Comparison of ENCODE assay signal across 8 mouse cellular contexts in genomic region chr8:123064072-123064471, GRCm38 (mm10). TPM values are rescaled to one million over a fixed set of nuclear protein-coding genes. Genes with fewer than 3 reads are reported as not detected.
A peak's percentile ranks its signal among the peaks of the same experiment; 100 is the strongest.
DNase-seq lines count a peak whose midpoint lies in the region; ATAC-seq and TF ChIP-seq lines count a peak whose summit lies in the region.

No protein-coding gene starts in this region.

- H3K4me3 ChIP-seq in heart, adult 2 months, result no peak overlapping the region
- H3K4me3 ChIP-seq in ES-Bruce4 (ENCODE audit: low read depth, low read length), result no peak overlapping the region
- peak overlapping the region; percentile 80 for H3K4me3 ChIP-seq in hindbrain, embryonic 10.5 days
- H3K4me3 ChIP-seq in liver, postnatal 0 days (ENCODE audit: low read depth, low read length), result peak overlapping the region; percentile 98

- DNase-seq in heart, adult 2 months, result no peak
- no peak for DNase-seq in heart, adult 8-10 months (ENCODE audit: low spot score)
- no peak for DNase-seq in hindbrain, embryonic 10.5 days (ENCODE audit: low spot score)
- no peak for DNase-seq in liver, postnatal 0 days
- DNase-seq in right cerebral cortex, postnatal 4 days, result no peak
- no peak for DNase-seq in cerebellum, postnatal 14 days

- H3K27me3 ChIP-seq in heart, adult 2 months (ENCODE audit: control insufficient read depth, insufficient read depth, low read length), result no peaks in the 10 kb centered on the region
- H3K27me3 ChIP-seq in ES-Bruce4 (ENCODE audit: control insufficient read depth, insufficient read depth, low read length, poor library complexity, severe bottlenecking), result no peaks in the 10 kb centered on the region
- H3K27me3 ChIP-seq in hindbrain, embryonic 10.5 days (ENCODE audit: insufficient read depth, poor library complexity, severe bottlenecking), result no peaks in the 10 kb centered on the region
- H3K27me3 ChIP-seq in liver, postnatal 0 days (ENCODE audit: insufficient read depth, low read length), result no peaks in the 10 kb centered on the region

- ATAC-seq in liver, postnatal 0 days, result no peak
- no peak for ATAC-seq in megakaryocyte-erythroid progenitor cell, adult 5-6 weeks (replicated peaks; ENCODE audit: low FRiP score, low TSS enrichment, poor library complexity, severe bottlenecking)

- peak overlapping the region; percentile 92 for H3K4me2 ChIP-seq in liver, postnatal 0 days (ENCODE audit: low read depth, low read length)

- H3K27ac ChIP-seq in heart, adult 2 months, result peak overlapping the region; percentile 92; the same call in 1 of the 2 replicates
- H3K27ac ChIP-seq in ES-Bruce4 (ENCODE audit: insufficient read depth, low read length), result no peak overlapping the region
- H3K27ac ChIP-seq in hindbrain, embryonic 10.5 days, result peak overlapping the region; percentile 99
- no peak overlapping the region for H3K27ac ChIP-seq in liver, postnatal 0 days (ENCODE audit: low read depth)

- TF ChIP-seq POLR2A in heart, adult 2 months (IDR thresholded peaks at IDR 0.05; ENCODE audit: insufficient read depth, low read depth, low read length), result no peak
- TF ChIP-seq POLR2A in ES-Bruce4 (IDR thresholded peaks at IDR 0.05; ENCODE audit: insufficient read depth, low read length), result no peak

- intact Hi-C loops in heart, adult 2 months (cut with DNase I), result loop anchor here (1.0 kb wide), 1 partner anchor 229 kb away; no protein-coding TSS in a partner anchor

- H3K79me2 ChIP-seq in heart, adult 2 months (replicated peaks; ENCODE audit: control insufficient read depth, insufficient read depth, low read length), result peaks cover 3% of the 10 kb centered on the region; the same call in 1 of the 2 replicates

- peaks cover 3% of the 10 kb centered on the region; the same call in 1 of the 2 replicates for H3K36me3 ChIP-seq in heart, adult 2 months (ENCODE audit: control insufficient read depth, insufficient read depth, low read length)
- H3K36me3 ChIP-seq in ES-Bruce4 (ENCODE audit: control insufficient read depth, insufficient read depth, low read length, poor library complexity, severe bottlenecking), result peaks cover 8% of the 10 kb centered on the region
- H3K36me3 ChIP-seq in hindbrain, embryonic 10.5 days, result peaks cover 20% of the 10 kb centered on the region
- no peaks in the 10 kb centered on the region; the same call in 1 of the 2 replicates for H3K36me3 ChIP-seq in liver, postnatal 0 days (replicated peaks; ENCODE audit: insufficient read depth, low read length)

- no peak for TF ChIP-seq CTCF in heart, adult 2 months (IDR thresholded peaks at IDR 0.05)
- no peak for TF ChIP-seq CTCF in ES-Bruce4 (IDR thresholded peaks at IDR 0.05; ENCODE audit: low read depth, low read length)
- TF ChIP-seq CTCF in liver, postnatal 0 days (IDR thresholded peaks at IDR 0.05; ENCODE audit: low read depth), result no peak

- no peak for TF ChIP-seq EP300 in heart, adult 2 months (IDR thresholded peaks at IDR 0.05; ENCODE audit: insufficient read depth, low read depth, low read length)
- TF ChIP-seq EP300 in ES-Bruce4 (IDR thresholded peaks at IDR 0.05; ENCODE audit: insufficient read depth, low read depth, low read length), result no peak
- no peak for TF ChIP-seq EP300 in liver, postnatal 0 days (IDR thresholded peaks at IDR 0.05; ENCODE audit: low read depth)

- H3K4me1 ChIP-seq in heart, adult 2 months (ENCODE audit: control insufficient read depth, insufficient read depth, low read length), result peaks cover 7% of the 10 kb centered on the region
- peaks cover 2% of the 10 kb centered on the region for H3K4me1 ChIP-seq in ES-Bruce4 (ENCODE audit: control insufficient read depth, insufficient read depth, low read length)
- peaks cover 34% of the 10 kb centered on the region for H3K4me1 ChIP-seq in hindbrain, embryonic 10.5 days (replicated peaks)
- H3K4me1 ChIP-seq in liver, postnatal 0 days (ENCODE audit: insufficient read depth), result peaks cover 20% of the 10 kb centered on the region

- H3K9ac ChIP-seq in heart, adult 2 months (ENCODE audit: low read depth, low read length), result no peak overlapping the region
- H3K9ac ChIP-seq in ES-Bruce4 (ENCODE audit: low read depth, poor library complexity, severe bottlenecking), result peak overlapping the region; percentile 96
- H3K9ac ChIP-seq in liver, postnatal 0 days (replicated peaks), result peak overlapping the region; percentile 96

- no peaks in the 10 kb centered on the region for H3K9me3 ChIP-seq in ES-Bruce4 (replicated peaks; ENCODE audit: control insufficient read depth, insufficient read depth, low read length, poor library complexity, severe bottlenecking)
- H3K9me3 ChIP-seq in hindbrain, embryonic 10.5 days, result no peaks in the 10 kb centered on the region
- H3K9me3 ChIP-seq in liver, postnatal 0 days (ENCODE audit: low read length), result no peaks in the 10 kb centered on the region

- WGBS in heart, adult 2 months, result 79% methylated on average over 4 of the region's 4 CpGs
- WGBS in hindbrain, embryonic 10.5 days, result 90% methylated on average over 4 of the region's 4 CpGs
- 82% methylated on average over 4 of the region's 4 CpGs for WGBS in liver, postnatal 0 days (ENCODE audit: insufficient replicate concordance)

RNA-seq across cellular contexts. Expression of gene Spg7, which starts 1.3 kb away (rescaled TPM):
- total RNA-seq in heart, adult 2 months (2021), result 10 to 100 TPM; 74.4 to 88.2 TPM
- polyA plus RNA-seq in heart, adult 2 months (2012; rRNA removed), result 95.9 and 113 TPM in 2 replicates
- total RNA-seq in heart, adult 8-10 months (2022), result 10 to 100 TPM; 86.9 to 99.5 (median 95.3) TPM
- 79.3 and 99.6 TPM in 2 replicates for polyA plus RNA-seq in ES-Bruce4 (2011; ENCODE audit: insufficient read depth, insufficient read length, low read depth, missing spikeins)
- polyA plus RNA-seq in hindbrain, embryonic 10.5 days (2016; fragmentation: Nextera tagmentation; extraction: Ambion mirVana), result 56.6 and 58.2 TPM in 2 replicates
- 16.9 and 18.3 TPM in 2 replicates for polyA plus RNA-seq in liver, postnatal 0 days (2015; fragmentation: Nextera tagmentation; extraction: Ambion mirVana)
- total RNA-seq in megakaryocyte-erythroid progenitor cell, adult 5-6 weeks (2014; fragmentation: Nextera tagmentation), result 89.0 and 94.3 TPM in 2 replicates
- 60.1 and 68.2 TPM in 2 replicates for total RNA-seq in megakaryocyte-erythroid progenitor cell, adult 5-6 weeks (2017)

RNA-seq across cellular contexts. Expression of gene Ankrd11, which starts 22.0 kb away (rescaled TPM):
- total RNA-seq in heart, adult 2 months (2021), result 10 to 100 TPM; 68.0 to 76.3 TPM
- polyA plus RNA-seq in heart, adult 2 months (2012; rRNA removed), result 34.4 and 48.3 TPM in 2 replicates
- 10 to 100 TPM; 71.5 to 75.9 (median 75.2) TPM for total RNA-seq in heart, adult 8-10 months (2022)
- polyA plus RNA-seq in ES-Bruce4 (2011; ENCODE audit: insufficient read depth, insufficient read length, low read depth, missing spikeins), result 146 and 148 TPM in 2 replicates
- 31.4 and 34.3 TPM in 2 replicates for polyA plus RNA-seq in hindbrain, embryonic 10.5 days (2016; fragmentation: Nextera tagmentation; extraction: Ambion mirVana)
- polyA plus RNA-seq in liver, postnatal 0 days (2015; fragmentation: Nextera tagmentation; extraction: Ambion mirVana), result 21.2 and 21.9 TPM in 2 replicates
- 97.9 and 99.4 TPM in 2 replicates for total RNA-seq in megakaryocyte-erythroid progenitor cell, adult 5-6 weeks (2014; fragmentation: Nextera tagmentation)
- 57.1 and 57.3 TPM in 2 replicates for total RNA-seq in megakaryocyte-erythroid progenitor cell, adult 5-6 weeks (2017)

RNA-seq across cellular contexts. Expression of gene Rpl13, which starts 38.1 kb away (rescaled TPM):
- total RNA-seq in heart, adult 2 months (2021), result 100 to 1,000 TPM; 418 to 463 TPM
- 440 and 616 TPM in 2 replicates for polyA plus RNA-seq in heart, adult 2 months (2012; rRNA removed)
- total RNA-seq in heart, adult 8-10 months (2022), result 100 to 1,000 TPM; 402 to 462 (median 427) TPM
- polyA plus RNA-seq in ES-Bruce4 (2011; ENCODE audit: insufficient read depth, insufficient read length, low read depth, missing spikeins), result 2,572 and 2,592 TPM in 2 replicates
- polyA plus RNA-seq in hindbrain, embryonic 10.5 days (2016; fragmentation: Nextera tagmentation; extraction: Ambion mirVana), result 1,248 and 1,330 TPM in 2 replicates
- polyA plus RNA-seq in liver, postnatal 0 days (2015; fragmentation: Nextera tagmentation; extraction: Ambion mirVana), result 811 and 871 TPM in 2 replicates
- total RNA-seq in megakaryocyte-erythroid progenitor cell, adult 5-6 weeks (2014; fragmentation: Nextera tagmentation), result 2,414 and 2,637 TPM in 2 replicates
- total RNA-seq in megakaryocyte-erythroid progenitor cell, adult 5-6 weeks (2017), result 3,345 and 3,531 TPM in 2 replicates

RNA-seq across cellular contexts. Expression of gene Cpne7, which starts 53.1 kb away (rescaled TPM):
- total RNA-seq in heart, adult 2 months (2021), result under 1 TPM; 0.18 to 0.91 TPM
- 0.91 and 1.7 TPM in 2 replicates for polyA plus RNA-seq in heart, adult 2 months (2012; rRNA removed)
- total RNA-seq in heart, adult 8-10 months (2022), result 1 to 10 TPM in 2 of 4 experiments, under 1 TPM in 2; 0.52 to 1.7 (median 0.89) TPM
- polyA plus RNA-seq in ES-Bruce4 (2011; ENCODE audit: insufficient read depth, insufficient read length, low read depth, missing spikeins), result 2.9 and 3.2 TPM in 2 replicates
- 0.12 and 0.63 TPM in 2 replicates for polyA plus RNA-seq in hindbrain, embryonic 10.5 days (2016; fragmentation: Nextera tagmentation; extraction: Ambion mirVana)
- 0.06 TPM in 2 replicates for polyA plus RNA-seq in liver, postnatal 0 days (2015; fragmentation: Nextera tagmentation; extraction: Ambion mirVana)
- 1.5 and 2.3 TPM in 2 replicates for total RNA-seq in megakaryocyte-erythroid progenitor cell, adult 5-6 weeks (2014; fragmentation: Nextera tagmentation)
- total RNA-seq in megakaryocyte-erythroid progenitor cell, adult 5-6 weeks (2017), result 1.0 and 1.2 TPM in 2 replicates

Comparison
In these comparisons a context has a peak if more than half of its experiments do, and no peak if none do; other contexts are left out.
1. H3K27ac ChIP-seq: peak in heart, adult 2 months (single experiment) and hindbrain, embryonic 10.5 days (single experiment); none in ES-Bruce4 (single experiment) and liver, postnatal 0 days (single experiment).
2. H3K4me3 ChIP-seq: peak in hindbrain, embryonic 10.5 days (single experiment) and liver, postnatal 0 days (single experiment); none in heart, adult 2 months (single experiment) and ES-Bruce4 (single experiment).